Mouse (Mus musculus): ENCODE measurements around the gene Tbx15. TPM values are rescaled to one million over a fixed set of nuclear protein-coding genes. Genes with fewer than 3 reads are reported as not detected.

The Tbx15 gene
- polyA plus RNA-seq, 1 experiment from 2014 or later = 26.5 TPM

DNA sequence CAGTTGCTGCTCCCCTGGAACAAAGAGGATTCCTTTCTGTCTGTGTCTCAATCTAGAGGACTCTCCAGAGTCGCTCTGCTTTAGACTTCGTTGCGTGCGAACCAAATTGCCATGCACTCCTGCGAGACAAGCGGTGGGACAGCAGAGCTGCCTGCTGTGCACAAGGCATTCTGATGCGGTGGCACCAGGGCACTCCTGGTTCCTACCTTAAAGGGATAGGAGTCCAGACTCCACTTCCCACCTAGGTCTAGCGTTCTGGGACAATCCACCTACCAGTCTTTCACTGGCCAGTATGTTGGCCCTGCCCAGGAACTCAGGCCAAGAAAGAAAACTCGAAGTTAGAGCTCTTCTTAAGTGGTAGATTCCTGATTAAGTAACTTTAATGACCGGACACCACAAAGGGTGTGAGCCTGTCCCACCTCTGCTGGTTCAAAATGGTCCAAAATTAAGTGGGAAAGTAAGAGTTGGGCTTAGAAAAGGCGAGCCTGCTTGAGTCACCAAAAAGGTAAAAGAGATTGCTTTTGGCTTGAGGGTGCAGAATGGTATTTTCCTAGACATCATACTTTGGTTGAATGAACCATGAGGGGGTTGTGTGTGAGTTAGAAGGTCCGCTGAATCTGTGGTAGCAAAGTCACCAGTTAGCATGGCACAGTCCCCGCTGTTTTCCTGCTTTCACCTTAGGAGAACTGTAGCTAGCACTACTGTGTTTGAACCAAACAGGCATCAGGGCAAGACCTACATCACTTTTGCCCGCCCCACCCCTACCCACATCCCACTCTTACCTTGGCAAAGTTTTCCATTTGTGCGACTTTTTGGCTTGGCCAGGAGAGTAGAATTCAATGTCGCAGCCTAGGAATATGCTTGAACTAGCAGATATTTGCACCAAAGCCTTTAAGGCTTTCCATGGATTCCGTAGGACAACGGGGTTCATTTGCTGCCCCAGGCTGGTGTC, 4.1 kb upstream of the Tbx15 start:
- ATAC-seq (ENCODE audit: insufficient number of reproducible peaks, insufficient read depth, low FRiP score, low TSS enrichment, low read depth) = no peak
- Histone ChIP-seq H3K27me3 (peaks cover 44% of the 10 kb centered on the region), H3K27ac (no peak overlapping the region), H3K4me2 (peak overlapping the region; percentile 59), H3K9me3 (no peaks in the 10 kb centered on the region), H3K4me3 (replicated peaks) (0 out of 2 replicates have a peak overlapping the region, but pooled peaks have one; percentile 15), H3K9ac (replicated peaks) (peak overlapping the region; percentile 48; the same call in 1 of the 2 replicates), H3K4me1 (replicated peaks) (peaks cover 63% of the 10 kb centered on the region), H3K36me3 (no peaks in the 10 kb centered on the region)
- 14% methylated on average over 18 of the region's 18 CpGs for WGBS

GRCm38 (mm10) chr3:99238691-99239090, 1.5 kb upstream of the Tbx15 start:
- H3K4me2 ChIP-seq = peak overlapping the region; percentile 14; the same call in 1 of the 2 replicates

DNA sequence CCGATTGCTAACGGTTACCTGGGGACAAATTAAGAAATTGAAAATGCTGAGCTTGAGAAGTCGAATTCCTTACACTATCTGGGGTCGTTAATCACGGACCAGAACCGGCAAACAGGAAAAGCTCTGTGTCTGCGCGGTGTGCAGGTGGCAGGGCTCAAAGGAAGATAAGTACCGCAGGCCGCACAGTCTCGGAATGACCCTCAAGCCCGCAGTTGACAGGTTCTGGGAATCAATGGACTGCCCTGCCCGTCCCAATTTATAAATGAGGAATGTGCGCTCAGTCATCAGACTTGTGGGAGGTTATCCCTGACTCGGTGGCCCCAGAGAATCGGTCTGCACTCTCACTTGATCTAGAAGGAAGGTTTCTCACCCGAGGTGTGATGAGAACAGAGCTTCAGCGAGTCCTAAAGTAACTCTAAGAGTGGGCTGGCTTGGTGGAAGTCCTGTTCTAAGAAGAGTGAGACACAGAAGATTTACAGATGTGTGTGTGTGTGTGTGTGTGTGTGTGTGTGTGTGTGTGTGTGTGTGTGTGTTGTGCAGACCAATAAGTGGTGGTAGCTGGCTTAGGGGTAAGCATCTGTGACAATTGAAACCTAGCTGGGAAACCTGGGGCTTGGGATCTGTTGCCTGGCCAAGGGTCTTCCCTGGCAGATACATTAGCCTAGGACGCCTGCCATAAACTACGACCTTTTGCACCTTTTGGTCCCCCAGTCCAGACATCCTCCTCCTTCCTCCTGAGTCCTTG, 708 bp upstream of the Tbx15 start:
- H3K4me1 ChIP-seq (replicated peaks) = peaks cover 65% of the 10 kb centered on the region
- H3K9me3 ChIP-seq = no peaks in the 10 kb centered on the region
- peak overlapping the region; percentile 90 for H3K27ac ChIP-seq
- WGBS = 5% methylated on average over 20 of the region's 20 CpGs
- H3K9ac ChIP-seq (replicated peaks) = peak overlapping the region; percentile 82
- no peaks in the 10 kb centered on the region for H3K36me3 ChIP-seq
- H3K4me2 ChIP-seq = peak overlapping the region; percentile 78
- H3K4me3 ChIP-seq (replicated peaks) = peak overlapping the region; percentile 52
- H3K27me3 ChIP-seq = peaks cover 70% of the 10 kb centered on the region
- peak; percentile 32 for ATAC-seq (ENCODE audit: insufficient number of reproducible peaks, insufficient read depth, low FRiP score, low TSS enrichment, low read depth)

More at GRCm38 (mm10) chr3:99238691-99239090, 1.5 kb upstream of the Tbx15 start:
- peaks cover 63% of the 10 kb centered on the region for H3K27me3 ChIP-seq
- H3K27ac ChIP-seq = 0 out of 2 replicates have a peak overlapping the region, but pooled peaks have one; percentile 41
- no peak overlapping the region for H3K9ac ChIP-seq (replicated peaks)
- WGBS = 14% methylated on average over 1 of the region's 1 CpGs
- no peak overlapping the region for H3K4me3 ChIP-seq (replicated peaks)
- H3K4me1 ChIP-seq (replicated peaks) = peaks cover 70% of the 10 kb centered on the region
- no peaks in the 10 kb centered on the region for H3K9me3 ChIP-seq
- H3K36me3 ChIP-seq = no peaks in the 10 kb centered on the region
- no peak for ATAC-seq (ENCODE audit: insufficient number of reproducible peaks, insufficient read depth, low FRiP score, low TSS enrichment, low read depth)

DNA sequence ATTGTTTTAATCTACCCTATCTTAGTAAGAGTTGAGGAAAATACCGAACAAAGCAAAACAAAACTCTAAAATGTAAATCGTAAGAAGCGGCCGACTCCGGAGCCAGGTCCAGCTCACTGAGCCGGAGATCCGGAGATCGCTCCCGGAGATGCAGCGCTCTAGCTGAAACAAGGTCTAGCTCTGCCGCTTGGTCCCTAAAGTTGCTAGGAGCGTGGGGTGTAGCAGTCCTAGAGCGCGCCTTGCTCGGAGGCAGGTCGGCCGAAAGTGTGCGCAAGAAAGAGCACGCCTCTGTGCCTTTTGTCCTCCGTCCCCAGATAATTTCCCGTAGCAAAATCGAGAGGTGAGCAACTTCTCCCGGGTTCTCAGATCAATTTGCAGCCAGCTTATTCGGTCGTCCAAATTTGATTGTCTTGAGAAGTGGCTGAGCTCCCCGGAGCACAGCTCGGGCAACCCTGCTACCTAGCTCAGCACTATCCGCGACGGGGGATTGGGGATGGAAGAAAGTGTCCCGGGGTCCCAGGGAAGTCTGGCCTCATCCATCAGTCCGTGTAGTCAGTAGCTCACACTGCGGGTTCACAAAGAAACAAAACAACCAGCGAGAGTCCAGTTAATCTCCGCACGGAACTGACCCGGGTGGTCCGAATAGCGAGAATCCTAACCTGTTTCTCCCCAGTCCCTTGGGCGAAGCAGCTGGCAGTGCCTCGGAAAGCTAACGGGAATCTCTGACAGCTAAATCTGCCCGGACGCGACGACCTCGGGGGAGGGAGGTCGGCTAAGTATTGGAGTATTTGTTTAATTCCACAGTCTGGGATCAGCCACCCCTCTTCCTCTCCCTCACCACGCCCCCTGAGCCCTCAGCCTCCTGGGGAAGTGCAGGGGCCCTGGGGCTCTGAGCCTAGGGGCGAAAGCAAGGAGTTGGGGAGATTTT, 894 bp downstream of the Tbx15 start:
- Histone ChIP-seq H3K36me3 (no peaks in the 10 kb centered on the region), H3K4me2 (peak overlapping the region; percentile 78), H3K27ac (peak overlapping the region; percentile 90), H3K9me3 (no peaks in the 10 kb centered on the region), H3K27me3 (peaks cover 81% of the 10 kb centered on the region), H3K9ac (replicated peaks) (peak overlapping the region; percentile 82), H3K4me3 (replicated peaks) (peak overlapping the region; percentile 52), H3K4me1 (replicated peaks) (peaks cover 61% of the 10 kb centered on the region)
- no peak for ATAC-seq (ENCODE audit: insufficient number of reproducible peaks, insufficient read depth, low FRiP score, low TSS enrichment, low read depth)
- under 1% methylated on average over 50 of the region's 50 CpGs for WGBS

DNA sequence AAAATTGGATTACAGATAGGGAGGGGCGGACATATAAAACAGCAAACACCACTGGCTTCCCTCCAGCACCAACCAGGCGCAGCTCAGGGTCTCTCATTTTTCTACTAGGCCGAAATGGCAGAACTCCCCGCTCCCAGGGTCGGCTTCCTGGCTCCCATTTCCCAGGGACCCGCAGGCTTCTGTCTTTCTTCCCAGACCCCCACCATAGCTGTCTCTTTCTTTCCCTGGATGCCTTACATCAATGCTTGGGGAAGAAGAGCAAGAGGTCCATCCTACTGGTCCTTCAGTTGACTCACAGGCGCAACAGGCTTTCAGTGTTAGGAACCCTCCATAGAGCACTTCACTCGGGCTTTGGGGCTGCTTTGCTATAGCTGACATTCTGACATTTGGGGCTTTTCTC, 2.3 kb downstream of the Tbx15 start:
- H3K27ac ChIP-seq = peak overlapping the region; percentile 90
- no peaks in the 10 kb centered on the region for H3K9me3 ChIP-seq
- H3K9ac ChIP-seq (replicated peaks) = peak overlapping the region; percentile 31
- peak overlapping the region; percentile 78 for H3K4me2 ChIP-seq
- peaks cover 83% of the 10 kb centered on the region for H3K27me3 ChIP-seq
- peak overlapping the region; percentile 52 for H3K4me3 ChIP-seq (replicated peaks)
- WGBS = 15% methylated on average over 8 of the region's 8 CpGs
- H3K36me3 ChIP-seq = no peaks in the 10 kb centered on the region
- ATAC-seq (ENCODE audit: insufficient number of reproducible peaks, insufficient read depth, low FRiP score, low TSS enrichment, low read depth) = no peak
- H3K4me1 ChIP-seq (replicated peaks) = peaks cover 61% of the 10 kb centered on the region

DNA sequence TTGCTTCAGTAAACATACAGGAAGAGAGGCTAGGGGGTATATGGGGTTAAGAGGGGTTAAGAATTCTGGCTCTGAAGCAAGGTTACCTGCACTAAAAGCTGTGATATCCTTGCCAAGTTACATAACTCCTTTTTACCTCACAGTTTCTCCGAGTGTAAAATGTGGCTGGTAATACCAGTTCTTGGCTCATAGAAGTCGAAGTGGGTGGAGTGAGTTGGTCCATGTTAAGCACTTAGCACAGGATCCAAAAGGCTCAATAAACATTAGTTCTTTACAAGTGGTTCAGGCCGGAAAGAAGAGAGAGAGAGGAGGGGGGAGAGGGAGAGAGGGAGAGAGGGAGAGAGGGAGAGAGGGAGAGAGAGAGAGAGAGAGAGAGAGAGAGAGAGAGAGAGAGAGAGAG, 5.2 kb downstream of the Tbx15 start:
- Histone ChIP-seq H3K4me2 (no peak overlapping the region), H3K4me3 (replicated peaks) (no peak overlapping the region), H3K9ac (replicated peaks) (no peak overlapping the region), H3K27ac (no peak overlapping the region), H3K36me3 (no peaks in the 10 kb centered on the region), H3K9me3 (no peaks in the 10 kb centered on the region), H3K4me1 (replicated peaks) (peaks cover 60% of the 10 kb centered on the region), H3K27me3 (peaks cover 60% of the 10 kb centered on the region)
- WGBS = 18% methylated on average over 3 of the region's 3 CpGs
- no peak for ATAC-seq (ENCODE audit: insufficient number of reproducible peaks, insufficient read depth, low FRiP score, low TSS enrichment, low read depth)

DNA sequence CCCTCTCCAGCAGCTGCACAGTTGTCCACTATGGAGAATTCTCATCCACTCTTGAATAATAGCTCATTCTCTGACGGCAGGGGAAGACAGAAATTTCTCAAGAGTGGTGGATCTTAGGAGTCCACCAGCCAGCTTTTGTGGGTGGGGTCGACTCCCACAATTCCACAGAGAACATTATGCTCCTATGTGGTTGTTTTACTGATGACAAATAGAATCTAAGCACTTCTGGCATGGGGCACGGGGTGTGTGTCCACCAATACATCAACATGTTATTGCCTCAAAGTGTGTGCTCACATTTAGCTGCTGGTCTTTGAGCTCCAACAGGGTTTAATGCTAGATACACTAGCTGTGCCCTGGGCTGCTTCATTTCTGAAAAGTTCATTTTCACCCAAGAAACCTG, 6.4 kb downstream of the Tbx15 start:
- Histone ChIP-seq H3K4me3 (replicated peaks) (no peak overlapping the region), H3K36me3 (no peaks in the 10 kb centered on the region), H3K27ac (no peak overlapping the region), H3K9ac (replicated peaks) (no peak overlapping the region), H3K27me3 (peaks cover 65% of the 10 kb centered on the region), H3K9me3 (no peaks in the 10 kb centered on the region), H3K4me2 (no peak overlapping the region), H3K4me1 (replicated peaks) (peaks cover 72% of the 10 kb centered on the region)
- no peak for ATAC-seq (ENCODE audit: insufficient number of reproducible peaks, insufficient read depth, low FRiP score, low TSS enrichment, low read depth)
- 36% methylated on average over 3 of the region's 3 CpGs for WGBS

DNA sequence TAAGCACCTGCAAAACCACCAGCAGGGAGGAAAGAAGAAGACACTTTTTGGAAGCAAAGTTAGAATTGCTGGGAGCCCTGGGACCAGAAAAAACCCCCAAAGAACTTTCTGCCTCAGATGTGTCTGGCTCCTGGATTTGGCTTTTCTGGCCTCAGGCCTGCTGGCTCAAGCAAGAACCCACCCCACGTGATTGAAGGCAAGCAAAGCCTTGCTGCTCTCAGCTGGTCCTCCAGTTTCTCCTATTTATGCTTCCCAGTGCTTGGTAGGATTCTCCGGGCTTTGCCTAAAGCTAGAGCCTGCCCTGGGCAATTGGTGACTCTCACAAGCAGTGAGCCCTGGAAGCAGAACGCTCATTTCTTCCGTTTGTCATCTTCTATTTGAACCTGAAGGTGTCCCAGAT, 7.4 kb downstream of the Tbx15 start:
- H3K4me2 ChIP-seq = peak overlapping the region; percentile 66

DNA sequence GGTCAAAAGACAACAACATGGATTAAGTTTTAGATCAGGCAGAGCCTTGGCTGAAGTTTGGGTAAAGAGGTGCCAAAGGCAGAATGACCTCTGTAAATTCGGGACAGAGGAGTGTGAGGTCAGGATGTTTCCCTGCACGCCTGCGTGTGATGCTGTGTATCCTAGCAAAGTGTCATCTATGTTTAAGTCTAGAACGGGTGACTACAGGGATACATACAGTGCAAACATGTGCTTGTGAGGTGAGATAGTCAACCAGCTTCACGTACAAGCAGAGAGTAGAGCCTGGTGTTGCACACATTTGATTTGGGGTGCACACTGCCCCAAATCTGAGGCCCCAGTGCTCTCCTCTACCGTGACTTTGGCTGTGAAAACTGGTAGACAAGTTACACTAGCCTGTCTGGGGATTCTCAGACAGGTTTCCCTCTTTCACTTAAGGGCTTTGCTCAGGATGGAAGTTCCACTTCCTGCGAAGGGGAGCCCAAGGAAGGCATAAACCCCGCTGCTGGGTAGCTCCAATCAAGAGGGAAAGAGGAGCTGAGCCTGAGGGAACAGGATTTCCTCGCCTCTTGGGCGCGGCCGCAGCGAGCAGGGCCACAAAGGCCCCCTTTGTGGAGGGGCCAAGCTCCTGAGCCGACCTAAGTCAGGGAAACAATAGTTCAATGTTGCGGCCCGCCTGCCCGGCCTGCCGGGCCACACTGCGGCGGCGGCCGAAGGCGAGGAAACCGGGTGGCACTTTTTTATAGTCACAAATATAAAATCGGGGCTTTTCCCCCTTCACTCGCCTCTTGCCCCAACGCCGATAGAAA, 8.0 kb downstream of the Tbx15 start:
- H3K27ac ChIP-seq = peak overlapping the region; percentile 100
- H3K27me3 ChIP-seq = peaks cover 57% of the 10 kb centered on the region
- H3K9ac ChIP-seq (replicated peaks) = peak overlapping the region; percentile 46
- H3K4me2 ChIP-seq = peak overlapping the region; percentile 66
- peaks cover 65% of the 10 kb centered on the region for H3K4me1 ChIP-seq (replicated peaks)
- H3K9me3 ChIP-seq = no peaks in the 10 kb centered on the region
- H3K4me3 ChIP-seq (replicated peaks) = peak overlapping the region; percentile 24
- no peaks in the 10 kb centered on the region for H3K36me3 ChIP-seq
- WGBS = 2% methylated on average over 28 of the region's 28 CpGs
- ATAC-seq (ENCODE audit: insufficient number of reproducible peaks, insufficient read depth, low FRiP score, low TSS enrichment, low read depth) = peak; percentile 35

More for the DNA sequence above, 7.4 kb downstream of the Tbx15 start:
- no peak for ATAC-seq (ENCODE audit: insufficient number of reproducible peaks, insufficient read depth, low FRiP score, low TSS enrichment, low read depth)
- peaks cover 71% of the 10 kb centered on the region for H3K4me1 ChIP-seq (replicated peaks)
- WGBS = 6% methylated on average over 4 of the region's 4 CpGs
- H3K27me3 ChIP-seq = peaks cover 61% of the 10 kb centered on the region
- H3K9me3 ChIP-seq = no peaks in the 10 kb centered on the region
- H3K27ac ChIP-seq = peak overlapping the region; percentile 100
- H3K4me3 ChIP-seq (replicated peaks) = no peak overlapping the region
- peak overlapping the region; percentile 46; the same call in 1 of the 2 replicates for H3K9ac ChIP-seq (replicated peaks)
- H3K36me3 ChIP-seq = no peaks in the 10 kb centered on the region
